Mouse (Mus musculus): ENCODE data around the gene Sox12. TPM values are rescaled to one million over a fixed set of nuclear protein-coding genes. Genes with fewer than 3 reads are reported as not detected.
A peak's percentile ranks its signal among the peaks of the same experiment; 100 is the strongest.

The Sox12 gene
- total RNA-seq, 1 experiment from 2014 or later: 3.3 TPM

DNA sequence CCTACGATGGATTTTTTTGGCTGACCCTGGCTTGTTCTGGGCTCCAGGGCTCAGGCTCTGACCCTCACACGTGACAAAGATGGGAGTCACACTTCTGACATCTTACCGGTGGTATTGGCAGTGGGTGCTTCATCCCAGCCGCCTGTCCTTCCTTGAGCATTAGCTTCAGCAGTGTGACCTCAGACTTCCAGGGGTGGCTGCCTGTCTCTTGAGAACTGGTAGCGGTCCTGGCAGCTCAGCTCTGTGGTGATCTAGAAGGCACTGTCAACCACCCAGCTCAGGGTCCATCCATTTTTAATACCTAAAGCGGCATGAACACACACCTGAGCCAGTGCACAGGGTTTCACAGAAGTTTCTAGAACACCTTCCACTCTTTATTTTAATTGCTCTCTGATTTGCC, 11.9 kb upstream of the Sox12 start:
- ATAC-seq (replicated peaks; ENCODE audit: low read depth, poor library complexity, severe bottlenecking): no peak

DNA sequence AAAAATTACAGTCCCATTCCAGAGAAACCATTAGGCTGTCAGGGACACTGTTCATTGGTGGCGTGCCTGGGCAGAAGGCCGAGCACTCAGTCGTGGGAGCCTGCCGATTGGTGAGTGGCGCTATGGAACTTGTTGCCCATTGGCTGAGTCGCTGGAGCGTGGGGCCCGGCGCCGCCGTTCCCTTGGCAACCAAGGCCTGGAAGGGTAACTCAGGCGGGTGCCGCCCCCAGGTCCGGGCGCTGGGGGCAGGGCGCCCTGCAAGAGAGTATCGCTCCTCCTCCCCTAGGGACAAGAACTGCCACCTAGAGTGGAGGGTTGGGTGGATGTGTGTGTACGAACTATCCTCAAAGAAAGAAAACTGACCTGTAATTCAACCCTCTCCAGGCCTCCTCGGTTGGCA, 8.3 kb upstream of the Sox12 start:
- peak; percentile 100 for ATAC-seq (replicated peaks; ENCODE audit: low read depth, poor library complexity, severe bottlenecking)

DNA sequence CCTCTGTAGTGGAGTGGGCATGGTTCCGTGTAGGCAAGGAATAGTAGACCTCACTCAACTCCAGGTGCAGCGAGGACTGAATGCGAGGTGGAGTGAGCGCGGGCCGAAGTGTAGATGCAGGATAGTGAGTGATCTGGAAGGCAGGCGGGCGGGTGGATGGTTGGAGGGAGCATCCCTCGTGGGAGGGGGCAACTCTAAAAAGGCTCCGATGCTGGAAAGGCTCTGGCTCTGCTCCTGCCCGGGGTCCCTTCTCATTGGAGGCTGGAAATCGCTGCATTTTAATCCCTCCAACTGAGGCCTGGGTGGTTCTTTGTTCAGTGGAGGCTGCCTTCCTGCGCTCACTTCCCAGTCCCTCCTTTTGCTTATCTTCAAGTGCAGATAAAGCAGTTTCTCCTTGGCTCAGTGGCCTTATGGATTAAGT, 1.3 kb upstream of the Sox12 start:
- ATAC-seq (replicated peaks; ENCODE audit: low read depth, poor library complexity, severe bottlenecking): no peak

DNA sequence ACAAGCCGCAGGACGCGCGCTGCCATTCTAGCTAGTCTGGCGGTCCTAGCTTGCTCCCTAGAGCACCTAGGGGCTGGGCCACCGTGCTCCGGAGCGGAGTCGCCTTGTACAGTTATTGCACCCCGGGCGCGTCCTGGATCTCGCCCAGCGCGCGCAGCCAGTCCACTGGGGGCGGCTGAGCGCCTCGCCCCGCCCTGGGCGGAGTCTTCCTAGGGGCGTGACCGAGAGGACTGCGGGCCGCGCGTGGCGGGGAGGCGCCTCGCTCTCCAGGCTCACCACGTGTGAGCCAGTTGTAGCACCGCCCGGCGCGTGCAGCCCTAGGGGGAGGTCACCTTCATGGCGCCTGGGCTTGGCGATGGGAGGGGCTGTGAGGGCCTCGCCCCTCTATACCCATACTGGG, 828 bp upstream of the Sox12 start:
- ATAC-seq (replicated peaks; ENCODE audit: low read depth, poor library complexity, severe bottlenecking): peak; percentile 73

DNA sequence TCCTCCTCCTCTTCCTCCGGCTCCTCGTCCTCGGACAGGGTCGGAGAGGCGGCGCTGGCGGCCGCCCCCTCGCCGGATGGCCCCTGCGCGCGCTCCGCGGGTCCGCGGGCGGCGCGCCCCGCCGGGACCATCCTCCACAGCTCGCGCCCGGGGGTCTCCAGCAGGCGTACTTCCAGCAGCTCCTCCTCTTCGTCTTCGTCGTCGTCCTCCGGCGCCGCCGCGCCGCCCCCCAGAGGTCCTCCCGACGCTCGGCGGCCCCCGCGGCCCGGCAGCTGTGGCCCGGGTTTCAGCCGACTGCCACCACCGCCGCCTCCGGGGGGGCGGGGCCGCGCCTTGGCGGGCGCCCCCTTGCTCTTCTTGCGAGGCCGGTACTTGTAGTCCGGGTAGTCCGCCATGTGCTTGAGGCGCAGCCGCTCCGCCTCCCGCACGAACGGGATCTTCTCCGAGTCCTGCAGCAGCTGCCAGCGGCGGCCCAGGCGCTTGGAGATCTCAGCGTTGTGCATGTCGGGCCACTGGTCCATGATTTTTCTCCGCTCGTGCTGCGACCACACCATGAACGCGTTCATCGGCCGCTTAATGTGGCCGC, 766 bp downstream of the Sox12 start:
- ATAC-seq (replicated peaks; ENCODE audit: low read depth, poor library complexity, severe bottlenecking): no peak

DNA sequence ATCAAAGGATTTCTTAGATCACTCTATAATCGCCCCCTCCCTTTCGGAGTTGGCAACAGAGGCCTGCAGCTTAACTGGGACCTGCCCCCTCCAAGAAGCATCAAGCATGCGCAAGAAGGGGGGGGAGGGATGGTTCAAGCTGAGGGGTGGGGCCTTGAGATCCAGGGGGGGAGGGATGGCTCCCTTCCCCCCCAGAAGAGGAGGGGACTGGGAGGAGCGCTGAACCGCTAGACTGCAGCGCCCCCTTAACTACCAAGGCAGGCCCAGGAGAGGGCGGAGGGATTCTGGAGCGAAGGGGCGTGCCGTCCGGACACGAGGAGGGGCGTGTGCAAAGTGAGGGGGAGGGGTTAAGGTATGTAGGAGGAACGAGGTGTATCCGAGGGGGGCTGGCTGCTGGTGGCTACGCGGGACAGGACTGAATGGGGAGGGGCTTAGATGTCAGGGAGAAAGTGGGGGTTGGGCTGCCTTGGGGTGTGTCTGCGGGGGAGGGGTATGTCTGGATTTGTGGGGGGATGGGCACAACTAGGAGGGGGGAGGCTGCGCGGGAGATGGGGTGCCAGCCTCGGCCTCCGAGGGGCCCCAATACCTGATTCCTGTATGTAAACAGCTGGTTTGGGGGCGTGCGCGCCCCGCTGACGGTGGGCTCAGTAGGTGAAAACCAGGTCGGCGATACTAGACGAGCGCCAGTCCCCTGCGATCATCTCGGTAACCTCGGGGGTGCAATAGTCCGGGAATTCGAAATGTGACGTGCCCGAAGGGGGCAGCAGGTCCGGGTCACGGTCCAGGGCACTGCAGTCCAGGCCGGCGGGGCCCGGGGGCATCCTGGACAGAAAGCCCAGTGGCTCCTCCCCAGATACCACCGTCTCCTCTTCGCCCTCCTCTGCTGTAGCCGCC, 1.5 kb downstream of the Sox12 start:
- peak; percentile 61 for ATAC-seq (replicated peaks; ENCODE audit: low read depth, poor library complexity, severe bottlenecking)

DNA sequence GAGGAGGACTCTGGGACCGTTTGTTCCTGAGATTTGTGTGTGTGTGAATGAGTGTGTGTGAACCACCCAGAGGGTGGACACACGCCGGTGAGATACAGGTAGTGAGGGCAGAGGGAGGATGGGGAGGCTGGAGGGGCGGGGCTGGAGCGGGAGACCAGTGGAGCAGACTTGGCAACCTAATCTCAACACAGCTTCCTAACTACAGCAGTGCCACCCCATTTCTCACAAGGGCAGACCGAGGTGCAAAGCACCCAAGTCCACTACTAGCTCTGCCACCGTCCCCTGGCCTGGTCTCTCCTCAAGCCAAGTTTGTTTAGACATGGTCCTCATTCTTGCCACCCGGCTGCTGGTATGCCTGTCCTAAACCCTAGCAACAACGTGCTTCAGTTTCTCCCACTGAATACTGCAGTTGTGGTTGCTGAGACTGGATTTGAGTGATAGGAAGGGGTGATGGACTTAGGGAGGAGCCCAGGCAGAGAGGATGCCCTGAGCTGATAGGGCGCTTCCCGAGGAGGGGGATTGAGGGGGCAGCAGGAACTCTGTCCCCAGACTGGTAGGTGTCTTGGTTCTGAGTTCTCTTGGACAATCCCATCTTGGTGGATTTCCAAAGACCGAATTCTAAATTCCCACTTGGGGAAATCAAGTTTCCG, 2.5 kb downstream of the Sox12 start:
- no peak for ATAC-seq (replicated peaks; ENCODE audit: low read depth, poor library complexity, severe bottlenecking)

DNA sequence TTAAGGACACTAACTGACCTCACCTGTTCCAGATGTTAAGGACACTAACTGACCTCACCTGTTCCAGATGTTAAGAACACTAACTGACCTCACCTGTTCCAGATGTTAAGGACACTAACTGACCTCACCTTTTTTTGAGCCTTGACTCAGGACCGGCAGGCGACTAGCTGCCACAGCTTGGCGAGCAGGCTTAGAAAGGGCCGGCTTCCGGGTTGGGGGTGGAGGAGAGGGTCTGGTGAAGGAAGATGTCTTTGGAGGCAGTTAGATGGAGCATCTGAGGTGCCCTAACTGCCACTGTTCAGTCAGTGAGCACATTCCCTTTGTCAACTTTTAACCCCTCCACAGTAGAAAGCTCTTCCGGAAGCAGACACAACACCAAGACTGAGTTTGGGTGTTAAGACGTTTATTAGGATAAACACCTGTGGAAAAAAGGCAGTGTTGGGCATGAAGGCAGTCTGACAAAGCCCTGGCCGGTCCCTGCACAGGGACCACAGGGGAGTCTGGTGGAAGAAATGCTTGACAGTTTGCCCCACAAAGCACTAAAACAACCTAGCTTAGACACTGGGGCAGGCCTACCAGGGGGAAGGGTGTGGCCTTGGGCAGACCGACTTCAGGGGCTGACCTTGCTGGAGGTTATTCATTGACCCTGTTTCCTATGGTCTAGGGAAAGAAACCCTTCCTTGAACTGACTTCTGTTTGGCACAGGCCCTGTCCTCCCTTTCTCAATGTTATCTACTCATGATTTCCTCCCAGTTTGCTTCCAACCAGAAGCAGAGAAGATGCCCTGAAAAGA, 4.4 kb downstream of the Sox12 start:
- ATAC-seq (replicated peaks; ENCODE audit: low read depth, poor library complexity, severe bottlenecking): no peak

DNA sequence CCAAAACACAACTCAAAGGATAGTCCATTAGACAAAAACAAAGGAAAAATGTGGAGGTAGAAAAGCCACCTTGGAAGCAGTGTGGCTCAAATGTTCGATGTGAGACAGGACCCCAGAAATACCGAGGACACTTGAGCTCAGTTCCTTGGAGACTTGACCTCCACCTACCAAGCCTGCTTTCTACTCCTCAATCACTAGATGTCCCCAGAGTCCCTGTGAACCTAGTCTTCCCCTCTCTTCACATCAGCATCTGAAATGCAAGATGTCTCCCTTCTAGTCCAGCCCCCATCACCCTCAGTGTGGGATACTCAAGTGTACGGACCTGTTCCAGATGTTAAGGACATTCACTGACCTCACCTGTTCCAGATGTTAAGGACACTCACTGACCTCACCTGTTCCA, 5.1 kb downstream of the Sox12 start:
- ATAC-seq (replicated peaks; ENCODE audit: low read depth, poor library complexity, severe bottlenecking): peak; percentile 58

DNA sequence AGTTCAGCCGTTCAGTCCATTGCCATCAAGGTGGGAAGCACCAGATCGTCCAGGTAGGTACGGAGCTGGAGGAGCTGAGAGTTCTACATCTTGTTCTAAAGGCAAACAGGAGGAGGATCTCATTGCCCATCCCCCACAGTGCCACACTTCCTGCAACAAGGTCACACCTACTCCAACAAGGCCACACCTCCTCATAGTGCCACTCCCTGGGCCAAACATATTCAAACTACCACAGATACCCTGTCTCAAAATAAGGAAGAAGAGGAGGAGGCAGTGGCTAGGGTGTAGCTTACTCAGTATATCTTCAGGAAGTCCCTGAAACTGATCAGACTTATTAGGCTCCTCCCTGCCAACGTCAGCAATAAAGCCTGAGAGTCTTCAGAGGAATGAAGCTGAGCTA, 13.7 kb downstream of the Sox12 start:
- no peak for ATAC-seq (replicated peaks; ENCODE audit: low read depth, poor library complexity, severe bottlenecking)

DNA sequence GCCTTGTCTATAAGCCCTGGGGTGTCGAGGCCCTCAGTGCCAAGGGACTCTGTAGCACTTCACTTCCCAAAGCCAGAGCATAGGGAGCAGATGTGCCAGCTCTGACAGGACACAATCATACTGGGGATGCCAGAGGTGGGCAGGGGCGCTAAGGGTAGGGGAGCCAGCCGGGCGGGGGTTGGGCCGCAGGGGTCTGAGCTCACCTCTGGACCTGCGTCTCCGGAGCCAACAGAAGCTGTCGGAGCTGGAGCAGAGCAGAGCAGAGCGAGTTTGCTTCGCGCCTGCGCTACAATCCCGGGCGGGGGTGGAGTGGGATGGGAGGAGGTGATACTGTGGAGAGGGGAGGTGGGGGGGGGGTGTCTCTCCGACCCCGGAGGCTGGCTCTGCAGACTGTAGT, 21.5 kb downstream of the Sox12 start, which contains the start of gene Nrsn2:
TSS of gene Nrsn2 (minus strand) at position 294 of the 397 bp plus-strand sequence.
- no peak for ATAC-seq (replicated peaks; ENCODE audit: low read depth, poor library complexity, severe bottlenecking)

DNA sequence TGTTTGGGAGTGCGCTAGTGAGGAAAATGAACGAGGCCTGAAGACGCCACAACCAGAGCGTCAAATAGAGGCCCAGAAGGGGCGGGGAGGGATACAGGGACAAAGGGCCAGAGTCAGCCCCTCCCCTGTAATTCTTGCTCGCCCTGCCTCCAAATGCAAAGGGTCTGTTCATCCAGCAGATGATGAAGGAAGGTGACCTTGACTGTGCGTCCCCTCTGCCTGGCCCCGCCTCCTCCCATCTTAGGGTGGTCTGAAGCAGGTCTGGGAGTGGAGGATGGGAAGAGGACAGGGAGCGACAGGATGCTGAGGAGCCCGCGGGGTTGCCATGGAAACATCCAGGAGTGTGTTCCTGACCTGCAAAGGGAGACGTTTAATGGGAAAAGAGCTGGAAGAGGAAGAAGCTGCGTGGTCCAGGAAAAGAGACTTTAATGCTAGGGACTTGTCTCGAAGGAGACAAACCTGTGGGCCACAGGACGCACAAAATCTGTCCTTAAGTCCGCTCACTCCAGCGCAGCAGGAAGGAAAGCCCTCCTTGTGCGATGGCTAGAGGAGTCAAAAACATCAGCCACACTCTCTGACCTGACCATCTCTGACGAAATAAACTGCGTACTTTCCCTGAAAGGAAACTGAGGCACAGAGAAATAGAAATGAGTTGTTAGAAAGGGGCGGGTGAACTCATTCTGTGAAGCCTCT, 22.1 kb downstream of the Sox12 start:
- ATAC-seq (replicated peaks; ENCODE audit: low read depth, poor library complexity, severe bottlenecking): no peak

DNA sequence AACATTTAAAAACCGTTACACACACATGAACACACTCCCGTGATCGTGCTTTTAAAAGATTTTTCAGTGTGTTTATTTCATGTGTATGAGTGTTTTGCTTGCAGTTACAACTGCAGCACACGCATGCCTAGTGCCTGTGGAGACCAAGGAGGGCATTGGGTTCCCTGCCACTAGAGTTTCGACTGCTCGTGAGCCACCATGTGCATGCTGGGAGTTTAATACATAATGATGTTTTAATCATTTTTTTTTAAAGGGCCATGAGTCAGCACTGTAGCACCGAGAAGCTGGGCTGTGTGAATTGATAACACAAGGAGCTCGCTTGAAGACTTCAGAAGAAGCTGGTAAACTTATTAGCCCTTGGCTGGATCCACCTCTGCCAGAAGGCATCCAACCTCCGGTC, 24.3 kb downstream of the Sox12 start:
- peak; percentile 55 for ATAC-seq (replicated peaks; ENCODE audit: low read depth, poor library complexity, severe bottlenecking)

DNA sequence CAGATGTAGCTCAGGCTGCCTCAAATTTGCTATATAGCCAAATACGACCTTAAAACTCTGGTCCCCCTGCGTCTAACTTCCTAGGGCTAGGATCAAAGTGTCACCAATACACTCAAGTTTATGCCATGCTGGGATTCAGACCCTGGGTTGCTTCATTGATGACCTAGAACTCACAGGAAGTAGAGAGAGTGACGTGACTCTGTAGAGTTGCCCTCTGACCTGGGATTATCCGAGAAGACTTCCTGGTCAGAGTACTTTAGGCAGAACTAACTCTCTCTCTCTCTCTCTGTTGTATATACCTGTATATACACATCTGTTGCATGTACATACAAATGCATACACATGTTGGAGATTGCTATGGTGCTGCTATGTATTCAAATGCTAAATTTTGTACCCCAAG, 25.2 kb downstream of the Sox12 start:
- ATAC-seq (replicated peaks; ENCODE audit: low read depth, poor library complexity, severe bottlenecking): no peak

DNA sequence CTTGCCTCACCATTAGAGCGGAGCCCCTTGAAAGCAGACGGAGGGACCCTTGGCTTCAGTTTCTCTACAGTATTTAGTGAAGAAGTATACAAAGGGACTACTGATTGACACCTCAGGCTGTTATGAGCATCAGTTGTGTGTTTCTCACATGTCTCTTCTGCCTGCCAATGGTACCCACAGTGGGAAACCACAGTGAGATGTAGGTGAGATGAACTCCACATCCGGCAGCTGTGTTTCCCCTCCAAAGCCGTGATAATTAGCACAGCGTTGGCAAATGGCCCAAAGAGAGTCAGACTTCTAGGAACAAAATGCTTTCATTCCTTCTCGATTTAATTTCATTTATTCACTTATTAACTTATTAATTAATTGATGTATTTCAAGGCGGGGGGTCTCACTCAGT, 25.8 kb downstream of the Sox12 start:
- ATAC-seq (replicated peaks; ENCODE audit: low read depth, poor library complexity, severe bottlenecking): peak; percentile 75

DNA sequence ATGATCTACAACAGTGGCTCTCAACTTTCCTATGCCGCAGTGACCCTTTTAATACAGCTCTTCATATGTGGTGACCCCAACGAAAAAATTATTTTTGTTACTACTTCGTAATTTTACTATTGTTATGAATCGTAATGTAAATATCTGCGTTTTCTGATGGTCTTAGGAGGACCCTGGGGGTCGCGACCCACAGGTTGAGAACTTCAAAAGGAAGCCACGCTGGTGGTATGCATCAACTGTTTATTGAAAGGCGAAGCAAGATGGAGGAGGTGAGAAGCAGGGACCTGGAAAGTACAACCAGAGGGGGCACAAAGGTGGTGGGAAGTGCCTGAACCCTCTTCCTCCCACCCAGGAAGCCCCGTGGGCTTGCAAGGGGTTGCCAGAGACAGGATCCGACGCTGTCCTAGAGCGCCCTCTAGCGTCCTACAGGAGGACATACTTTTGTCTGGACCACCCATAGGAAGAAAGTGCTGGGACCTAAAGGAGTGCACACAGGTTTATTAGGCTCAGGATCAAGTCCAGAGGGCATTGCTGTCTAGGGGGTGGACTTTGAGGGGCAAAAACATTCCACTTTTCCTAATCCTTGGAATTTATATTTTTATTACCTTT, 29.2 kb downstream of the Sox12 start:
- peak; percentile 67 for ATAC-seq (replicated peaks; ENCODE audit: low read depth, poor library complexity, severe bottlenecking)

DNA sequence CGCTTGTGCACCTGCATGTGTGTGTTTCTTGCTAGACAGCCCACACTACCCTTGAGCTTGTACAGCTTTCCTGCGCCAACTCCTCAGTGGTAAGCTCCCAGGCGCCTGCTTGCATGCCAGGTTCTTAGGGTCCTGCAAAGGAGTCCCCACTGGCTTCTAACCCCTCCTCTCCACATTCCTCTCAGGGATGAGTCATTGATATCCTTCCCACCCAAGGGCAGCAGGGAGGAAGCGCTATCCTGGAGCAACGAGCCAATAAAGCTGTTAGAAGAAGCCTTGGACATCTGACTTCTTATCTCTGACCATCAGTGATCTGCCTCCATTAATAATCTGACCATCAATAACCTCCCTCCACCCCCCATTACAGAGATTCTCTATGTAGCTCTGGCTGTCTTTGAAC, 29.9 kb downstream of the Sox12 start:
- no peak for ATAC-seq (replicated peaks; ENCODE audit: low read depth, poor library complexity, severe bottlenecking)

DNA sequence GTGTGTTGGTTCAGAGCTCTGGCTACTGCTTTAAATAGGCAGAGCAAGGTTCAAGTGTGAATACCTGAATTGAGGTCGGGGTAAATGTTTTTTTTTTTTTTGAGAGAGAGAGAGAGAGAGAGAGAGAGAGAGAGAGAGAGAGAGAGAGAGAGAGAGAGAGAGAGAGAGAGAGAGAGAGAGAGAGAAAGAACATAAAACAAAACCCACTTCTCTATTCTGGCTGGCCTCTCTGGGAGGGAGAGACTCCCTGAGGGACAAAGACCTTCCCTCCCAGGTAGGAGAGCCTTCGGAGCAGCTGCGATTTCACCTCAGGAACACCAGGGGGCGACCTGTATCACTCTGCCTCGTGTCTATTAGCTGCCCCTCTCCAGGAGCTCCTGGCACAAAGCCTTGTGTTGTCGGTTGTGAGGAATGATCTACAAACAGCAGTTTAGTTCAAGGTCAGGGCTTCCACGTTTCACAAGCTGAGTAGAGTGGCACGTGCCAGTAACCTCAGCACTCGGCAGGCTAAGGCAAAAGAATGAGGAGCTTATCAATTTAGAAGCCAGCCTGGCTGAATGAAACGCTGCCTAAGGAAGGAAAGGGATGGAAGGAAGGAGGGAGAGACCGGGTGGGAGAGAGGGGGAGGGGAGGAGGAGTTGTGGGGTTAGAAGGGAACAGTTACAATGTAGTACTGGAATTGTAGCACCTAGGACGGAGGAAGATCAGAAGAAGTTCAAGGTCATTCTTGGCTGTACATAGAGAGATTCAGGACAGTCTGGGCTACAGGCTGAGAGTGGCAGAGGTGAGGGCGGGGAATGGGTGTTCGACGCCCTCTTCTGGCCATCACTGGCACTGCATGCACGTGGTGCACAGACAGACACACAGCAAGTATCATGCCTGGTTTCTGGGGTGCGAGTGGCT, 34.4 kb downstream of the Sox12 start:
- peak; percentile 81 for ATAC-seq (replicated peaks; ENCODE audit: low read depth, poor library complexity, severe bottlenecking)
